Mouse (Mus musculus) lung, postnatal 0 days (tissue): ENCODE results near the gene Slc30a7.

Experiments used
- CTCF ChIP-seq: IDR thresholded peaks from 2 replicates; pipeline ENCODE4 v1.5.1; 2016; ENCODE audit warnings: antibody characterized with exemption, mild to moderate bottlenecking
- EP300 ChIP-seq: IDR thresholded peaks from 2 replicates; pipeline ENCODE4 v1.6.1; 2016; ENCODE audit warnings: antibody characterized with exemption, mild to moderate bottlenecking, control low read depth

DNA sequence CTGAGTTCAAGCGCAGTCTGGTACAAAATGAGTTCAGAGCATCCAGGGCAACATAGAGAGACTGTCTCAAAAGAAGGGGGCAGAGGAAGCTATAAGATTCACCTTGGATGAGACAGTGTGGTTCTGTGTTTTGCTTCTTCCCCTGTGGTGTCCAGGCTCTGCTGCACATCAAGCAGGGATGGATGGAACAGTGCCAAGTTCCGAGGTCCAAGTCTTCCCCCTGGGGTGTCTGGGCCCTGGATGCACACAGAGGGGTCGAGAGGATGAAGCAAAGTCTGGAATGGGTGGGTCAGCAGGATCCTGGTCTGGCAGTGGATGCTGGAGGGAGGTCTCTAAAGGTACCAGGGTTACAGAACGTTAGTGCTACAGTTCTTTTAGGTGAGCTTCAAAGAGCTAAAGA, 11.4 kb upstream of the Slc30a7 start:
- TF ChIP-seq CTCF (no peak), EP300 (no peak)
